Mouse (Mus musculus) kidney, embryonic 15.5 days (tissue): ENCODE data around the gene Mocs3. TPM values are rescaled to one million over a fixed set of nuclear protein-coding genes. Genes with fewer than 3 reads are reported as not detected.

ENCODE experiments used
- ATAC-seq: fragments of 200-750 bp; cut with Nextera tagmentation; replicated peaks from 2 replicates; pipeline ENCODE4 v1.8.0; 2017; ENCODE audit warnings: moderate TSS enrichment; ENCODE audit not compliant: low FRiP score
- H3K27ac ChIP-seq: fragments of 300-500 bp; sonication (generic); 2 replicates; pipeline ENCODE4 v1.5.1; 2015; ENCODE audit warnings: mild to moderate bottlenecking, inconsistent platforms
- H3K27me3 ChIP-seq: fragments of 300-500 bp; sonication (generic); 2 replicates; pipeline ENCODE4 v1.6.1; 2015; ENCODE audit warnings: inconsistent platforms
- H3K36me3 ChIP-seq: fragments of 300-500 bp; sonication (generic); 2 replicates; pipeline ENCODE4 v1.6.1; 2015; ENCODE audit warnings: inconsistent platforms
- H3K4me1 ChIP-seq: fragments of 300-500 bp; sonication (generic); 2 replicates; pipeline ENCODE4 v1.6.1; 2015; ENCODE audit warnings: inconsistent platforms
- H3K4me2 ChIP-seq: fragments of 300-500 bp; sonication (generic); 2 replicates; pipeline ENCODE4 v1.6.1; 2015; ENCODE audit warnings: moderate library complexity, mild to moderate bottlenecking, inconsistent platforms
- H3K4me3 ChIP-seq: fragments of 300-500 bp; sonication (generic); replicated peaks from 2 replicates; pipeline ENCODE4 v1.5.1; 2015; ENCODE audit warnings: mild to moderate bottlenecking, inconsistent platforms
- H3K9ac ChIP-seq: fragments of 300-500 bp; sonication (generic); 2 replicates; pipeline ENCODE4 v1.6.1; 2015; ENCODE audit warnings: mild to moderate bottlenecking, inconsistent platforms
- H3K9me3 ChIP-seq: fragments of 300-500 bp; sonication (generic); replicated peaks from 2 replicates; pipeline ENCODE4 v1.6.1; 2016; ENCODE audit warnings: inconsistent platforms
- WGBS: fragments of 180-500 bp; shearing (Covaris S2); methylation state at CpG from one replicate; pipeline ENCODE4 v1.1.7; 2015; ENCODE audit warnings: mixed read lengths; 5-methylcytosine and 5-hydroxymethylcytosine counted together
- polyA plus RNA-seq: library from polyadenylated mRNA; unstranded; fragments of >200 nt; fragmentation: Nextera tagmentation; extraction: Ambion mirVana; gene quantifications from 2 replicates; pipeline ENCODE4 v1.2.1, GENCODE M21; 2015

The Mocs3 gene
- polyA plus RNA-seq, 1 experiment from 2014 or later = 6.9 TPM

GRCm38 (mm10) chr2:168273387-168273786 is 43.0 kb downstream of the Mocs3 start:
- no peak for ATAC-seq
- Histone ChIP-seq H3K9ac (no peak overlapping the region), H3K36me3 (no peaks in the 10 kb centered on the region), H3K27me3 (peaks cover 61% of the 10 kb centered on the region), H3K4me1 (0 out of 2 replicates have a peak, but pooled peaks cover 8% of the 10 kb centered on the region), H3K4me2 (no peak overlapping the region), H3K27ac (no peak overlapping the region), H3K9me3 (no peaks in the 10 kb centered on the region), H3K4me3 (no peak overlapping the region)
- WGBS = 40% methylated on average over 9 of the region's 9 CpGs

DNA sequence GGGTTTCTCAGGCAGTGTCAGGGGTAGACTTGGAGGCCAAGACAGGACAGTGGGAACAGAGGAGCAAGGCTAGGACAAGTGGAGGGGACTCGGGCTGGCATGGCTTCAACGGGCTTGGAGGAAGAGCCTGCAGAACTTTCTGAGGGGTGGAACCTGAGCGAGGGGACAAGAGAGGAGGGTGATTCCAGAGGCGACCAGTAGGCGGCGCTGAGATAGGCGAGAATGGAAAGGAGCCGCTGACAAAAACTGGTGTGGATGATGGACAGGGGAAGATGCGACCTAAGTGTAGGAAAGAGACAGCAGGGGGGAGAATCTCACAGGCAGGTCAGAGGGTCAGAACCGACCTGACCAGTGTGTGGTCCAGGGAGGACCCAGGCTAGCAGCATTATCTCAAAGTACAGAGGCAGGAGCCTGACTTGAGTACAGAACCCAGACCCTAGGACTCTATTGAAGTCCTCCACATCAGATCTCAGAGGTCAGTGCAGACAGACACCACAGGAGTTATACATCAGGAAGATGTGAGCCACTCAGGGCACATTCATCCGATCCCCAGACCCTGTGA is 44.0 kb downstream of the Mocs3 start:
- H3K4me3 ChIP-seq = no peak overlapping the region
- 0 out of 2 replicates have a peak, but pooled peaks cover 5% of the 10 kb centered on the region for H3K4me1 ChIP-seq
- no peak overlapping the region for H3K4me2 ChIP-seq
- H3K36me3 ChIP-seq = no peaks in the 10 kb centered on the region
- no peak overlapping the region for H3K9ac ChIP-seq
- H3K27me3 ChIP-seq = peaks cover 63% of the 10 kb centered on the region
- WGBS = 11% methylated on average over 11 of the region's 11 CpGs
- H3K27ac ChIP-seq = no peak overlapping the region
- no peaks in the 10 kb centered on the region for H3K9me3 ChIP-seq
- no peak for ATAC-seq

GRCm38 (mm10) chr2:168280729-168281581 is 50.5 kb downstream of the Mocs3 start:
- Histone ChIP-seq H3K27ac (no peak overlapping the region), H3K27me3 (peaks cover 73% of the 10 kb centered on the region), H3K4me2 (peak overlapping the region; percentile 96), H3K9me3 (no peaks in the 10 kb centered on the region; the same call in 1 of the 2 replicates), H3K36me3 (no peaks in the 10 kb centered on the region), H3K4me1 (peaks cover 27% of the 10 kb centered on the region), H3K9ac (peak overlapping the region; percentile 49), H3K4me3 (peak overlapping the region; percentile 57)
- WGBS = 1% methylated on average over 75 of the region's 82 CpGs
- peak; percentile 84 for ATAC-seq

DNA sequence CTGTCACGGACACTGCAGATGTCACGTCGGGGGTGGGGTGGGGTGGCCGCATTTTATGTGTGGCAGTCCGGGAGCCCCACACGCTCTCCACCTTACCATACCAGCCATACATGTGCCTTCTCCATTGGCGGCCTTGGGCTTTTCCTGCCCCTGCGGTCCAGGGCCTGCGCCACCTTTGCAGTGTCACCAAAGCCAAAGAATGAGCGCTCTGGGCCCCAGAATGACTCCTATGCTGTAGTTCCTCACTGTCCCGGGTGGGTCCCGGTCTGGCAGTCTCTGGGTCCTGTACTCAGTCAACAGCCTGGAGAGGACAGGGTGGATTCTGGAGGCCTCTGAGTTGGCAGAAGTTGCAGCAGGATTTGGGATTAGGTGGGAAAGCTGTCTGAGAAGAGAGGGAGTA is 51.2 kb downstream of the Mocs3 start, which contains the start of gene Kcng1:
TSS of gene Kcng1 (minus strand) at position 155 of the 400 bp plus-strand sequence.
- peak within 1 kb of the TSS; percentile 57 for H3K4me3 ChIP-seq
- 0 out of 2 replicates have a peak, but pooled peaks have one; percentile 13 for ATAC-seq
- no peaks in the 10 kb centered on the region for H3K36me3 ChIP-seq
- 18% methylated on average over 12 of the region's 12 CpGs for WGBS
- H3K27ac ChIP-seq = no peak within 1 kb of the TSS
- peak within 1 kb of the TSS; percentile 96 for H3K4me2 ChIP-seq
- H3K9me3 ChIP-seq = no peaks in the 10 kb centered on the region; the same call in 1 of the 2 replicates
- H3K4me1 ChIP-seq = peaks cover 27% of the 10 kb centered on the region
- H3K9ac ChIP-seq = peak within 1 kb of the TSS; percentile 49
- peaks cover 67% of the 10 kb centered on the region for H3K27me3 ChIP-seq

Other genes with a start within 250 kb of the Mocs3 start
- 1.6 and 1.9 TPM in 2 replicates for gene Ripor3, start 220.0 kb upstream of the Mocs3 start, polyA plus RNA-seq
- gene Pard6b, start 149.6 kb upstream of the Mocs3 start, polyA plus RNA-seq = 19.0 and 20.4 TPM in 2 replicates
- gene Adnp, start 23.5 kb upstream of the Mocs3 start, polyA plus RNA-seq = 1.5 and 4.1 TPM in 2 replicates
- gene Gm20716, start 258 bp upstream of the Mocs3 start, polyA plus RNA-seq = 19.3 and 19.5 TPM in 2 replicates
- 85.6 and 107 TPM in 2 replicates for gene Dpm1, start within 50 bp of the Mocs3 start, polyA plus RNA-seq
- 0.99 and 3.1 TPM in 2 replicates for gene Kcng1, start 51.1 kb downstream of the Mocs3 start, polyA plus RNA-seq